Mouse (Mus musculus) adrenal gland, postnatal 25 days (tissue): ENCODE measurements at regions not wholly inside any gene's neighbourhood (a gene's known extent, or its start where the extent isn't known, plus 50 kb on each side); places are given as distances from the start of the nearest gene placed in this dataset.

Experiments
- DNase-seq: peaks from one replicate; pipeline ENCODE4 v3.0.0; 2021; ENCODE audit warnings: mixed read lengths

DNA sequence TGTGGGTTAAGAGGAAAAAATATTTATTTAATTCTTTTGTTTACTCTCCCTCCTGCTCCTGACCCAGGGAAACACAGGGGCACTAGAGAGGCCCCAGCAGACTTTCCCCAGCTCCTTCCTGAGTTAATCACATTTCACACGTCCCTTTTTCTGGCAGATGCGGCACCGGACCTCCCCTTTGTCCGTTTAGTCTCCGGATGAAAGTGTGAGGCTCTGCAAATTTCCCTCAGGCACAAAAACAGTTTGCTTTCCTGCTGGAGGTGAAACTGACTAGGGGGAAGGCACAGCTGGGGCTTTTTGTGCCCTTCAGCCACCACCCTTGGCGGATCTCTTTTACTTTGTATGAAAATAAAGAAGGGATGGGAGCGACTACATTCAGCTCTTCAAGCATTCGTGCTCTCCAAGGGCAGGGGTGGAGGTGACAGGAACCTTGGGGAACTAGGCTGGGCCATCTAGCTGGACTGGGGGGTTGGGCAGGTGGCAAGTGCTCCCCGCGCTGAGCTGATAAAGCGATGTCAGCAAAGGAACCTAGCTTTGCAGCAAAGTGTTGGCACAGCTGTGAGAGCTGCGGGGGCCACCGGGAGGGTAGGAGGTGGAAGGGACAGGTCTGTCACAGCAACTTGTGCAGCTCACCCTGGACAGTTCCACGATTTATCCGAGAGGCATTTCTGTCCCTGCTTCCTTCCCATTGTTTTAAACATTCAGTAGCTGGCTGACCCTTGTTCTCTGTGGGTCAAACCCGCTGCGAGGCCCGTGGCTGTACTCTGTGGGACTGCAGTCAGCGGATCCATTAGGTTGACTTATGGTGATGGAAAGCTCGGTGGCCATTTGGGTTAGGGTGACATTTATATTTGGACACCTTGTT, 329.6 kb downstream of the Ttll7 start:
- peak; percentile 17 for DNase-seq

DNA sequence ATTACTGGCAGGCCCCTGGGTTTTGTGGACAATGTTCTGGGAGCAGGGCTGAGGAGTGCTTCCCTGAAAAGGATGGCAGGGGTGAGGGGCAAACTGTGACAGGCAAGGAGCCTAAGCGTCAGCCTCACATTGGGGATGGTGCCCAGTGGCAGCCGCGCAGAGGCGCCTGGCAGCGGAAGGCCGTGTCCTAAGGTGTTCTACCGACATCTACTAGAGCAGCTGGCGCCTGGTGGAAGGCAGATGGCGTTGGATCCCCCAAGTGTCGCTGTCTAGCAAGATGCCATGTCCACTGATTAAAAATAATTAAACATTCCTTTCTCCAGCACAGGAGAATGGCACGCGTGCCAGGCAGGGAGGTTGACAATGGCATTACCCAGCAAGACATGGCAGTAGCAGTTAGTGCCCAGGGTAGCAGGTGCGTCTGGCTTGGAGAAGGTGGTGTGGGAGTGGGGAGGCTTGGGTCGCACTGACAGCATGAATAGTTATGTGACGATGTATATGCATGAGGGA, 330.3 kb downstream of the Ttll7 start:
- DNase-seq: no peak

- DNase-seq: no peak
These were observed 331.6 kb downstream of the Ttll7 start for GRCm38 (mm10) chr3:147183656-147184290.

- DNase-seq: no peak
These were observed 337.6 kb downstream of the Ttll7 start for GRCm38 (mm10) chr3:147189737-147190136.

GRCm38 (mm10) chr3:147196626-147197025, 344.5 kb downstream of the Ttll7 start:
- peak; percentile 28 for DNase-seq

DNA sequence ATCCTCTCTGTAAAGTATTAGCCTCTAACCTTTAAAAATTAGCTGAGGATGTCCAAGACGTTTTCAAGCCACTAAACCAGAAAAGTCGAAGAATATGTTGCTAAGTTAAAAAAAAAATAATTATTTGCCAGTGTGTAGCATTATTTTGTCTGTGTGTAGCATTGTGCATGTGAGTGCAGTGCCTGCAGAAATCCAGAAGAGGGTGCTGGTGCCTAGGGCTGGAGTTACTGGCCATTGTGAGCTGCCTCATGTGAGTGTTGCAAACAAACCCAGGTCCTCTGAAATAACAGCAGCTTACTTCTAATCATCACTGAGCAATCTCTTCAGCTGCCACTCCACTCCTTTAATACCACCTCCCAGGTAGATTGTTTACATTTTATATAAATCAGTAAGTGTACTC, 345.0 kb downstream of the Ttll7 start:
- DNase-seq: peak; percentile 17

DNA sequence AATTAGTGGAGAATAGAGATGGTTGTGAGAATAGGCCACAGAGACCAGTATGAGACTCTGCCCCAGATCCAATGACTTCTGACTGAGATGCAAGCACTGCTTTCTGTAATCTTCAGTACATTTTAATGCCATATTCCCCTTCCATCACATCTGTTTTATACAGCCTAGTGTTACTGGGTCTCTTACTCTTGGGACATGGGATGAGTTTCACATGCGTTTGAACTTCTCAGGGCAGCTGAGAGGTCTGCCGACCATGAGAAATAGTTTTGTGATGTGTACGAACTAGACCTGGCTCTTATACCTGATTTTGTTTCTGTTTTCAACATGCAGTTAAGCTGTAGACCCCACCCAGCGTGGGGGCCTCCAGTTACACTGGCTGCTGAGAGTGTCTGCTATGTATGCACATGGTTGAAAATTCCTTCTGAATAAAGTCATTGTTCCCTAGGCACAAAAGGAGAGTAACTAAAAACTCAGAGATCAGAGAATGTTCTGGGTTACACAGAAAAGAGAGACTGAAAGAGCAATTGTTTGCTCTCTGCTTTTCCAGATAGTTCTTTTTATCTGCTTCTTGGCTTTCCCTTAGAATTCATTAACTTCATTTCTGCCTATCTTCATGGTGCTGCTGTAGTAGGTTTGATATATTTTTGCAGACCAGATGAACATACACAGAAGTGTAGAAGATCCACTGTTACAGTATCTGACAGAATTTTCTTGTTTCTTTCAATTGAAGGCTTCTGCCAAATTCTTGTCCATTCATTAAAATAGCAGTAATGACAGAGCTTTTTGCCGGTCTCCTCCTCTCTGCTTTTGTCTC, 359.2 kb downstream of the Ttll7 start:
- no peak for DNase-seq

DNA sequence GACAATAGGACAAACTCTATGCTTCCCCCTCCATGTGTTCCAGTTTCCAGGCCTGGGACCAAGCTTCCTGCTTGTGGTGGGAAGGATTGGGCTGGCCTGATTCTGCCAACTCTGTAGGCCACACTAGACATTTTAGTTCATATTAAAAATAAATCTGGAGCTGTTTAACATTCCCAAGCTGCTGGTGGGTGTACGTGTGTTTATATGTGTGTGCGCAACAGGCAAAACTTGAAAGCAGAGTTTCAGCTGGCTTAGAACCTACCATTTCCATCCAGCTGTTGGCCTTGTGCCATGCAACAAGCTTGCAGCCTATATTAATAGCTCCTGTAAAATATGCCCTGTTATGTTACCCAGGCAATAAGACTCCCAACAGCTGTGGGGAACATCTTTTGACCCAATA, 376.5 kb downstream of the Ttll7 start:
- DNase-seq: no peak

- DNase-seq: no peak
These were observed 378.4 kb downstream of the Ttll7 start for GRCm38 (mm10) chr3:147230594-147230993.

DNA sequence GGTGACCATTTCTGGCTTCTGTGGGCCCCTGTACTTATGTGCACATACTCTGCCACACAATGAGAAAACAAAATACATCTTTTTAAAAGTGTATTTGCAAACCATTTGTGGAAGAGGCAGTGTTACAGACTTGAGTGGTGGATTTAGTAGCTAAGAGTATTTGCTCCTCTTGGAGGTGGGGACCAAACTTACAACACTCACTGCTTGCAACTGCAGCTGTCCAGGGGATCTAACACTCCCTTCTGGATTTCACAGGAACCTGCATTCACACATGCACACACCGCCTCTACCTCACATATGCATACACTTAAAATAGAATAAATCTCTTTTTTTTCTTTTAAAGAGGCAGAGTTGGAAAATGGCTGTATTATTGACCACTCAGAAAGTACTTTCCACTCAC, 386.2 kb downstream of the Ttll7 start:
- no peak for DNase-seq

DNA sequence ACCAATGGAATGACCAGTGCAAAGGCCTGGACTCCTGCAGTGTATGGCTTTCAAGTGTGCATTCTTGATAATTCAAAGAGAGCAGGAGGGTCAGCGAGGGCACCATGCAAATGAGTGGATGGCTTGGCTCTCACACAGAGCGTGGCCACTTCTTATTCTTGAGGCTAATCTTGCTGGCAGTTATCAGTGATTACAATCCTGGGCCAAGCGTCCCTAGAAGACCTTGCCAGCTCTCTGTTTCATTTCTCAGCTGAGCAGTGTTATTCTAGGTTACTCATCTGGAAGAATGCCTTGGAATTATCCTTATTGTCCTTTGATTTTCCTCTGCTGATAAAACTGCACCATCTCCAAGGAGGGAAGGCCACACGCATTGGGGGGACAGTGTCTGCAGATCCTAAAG, 388.5 kb downstream of the Ttll7 start:
- DNase-seq: no peak

DNA sequence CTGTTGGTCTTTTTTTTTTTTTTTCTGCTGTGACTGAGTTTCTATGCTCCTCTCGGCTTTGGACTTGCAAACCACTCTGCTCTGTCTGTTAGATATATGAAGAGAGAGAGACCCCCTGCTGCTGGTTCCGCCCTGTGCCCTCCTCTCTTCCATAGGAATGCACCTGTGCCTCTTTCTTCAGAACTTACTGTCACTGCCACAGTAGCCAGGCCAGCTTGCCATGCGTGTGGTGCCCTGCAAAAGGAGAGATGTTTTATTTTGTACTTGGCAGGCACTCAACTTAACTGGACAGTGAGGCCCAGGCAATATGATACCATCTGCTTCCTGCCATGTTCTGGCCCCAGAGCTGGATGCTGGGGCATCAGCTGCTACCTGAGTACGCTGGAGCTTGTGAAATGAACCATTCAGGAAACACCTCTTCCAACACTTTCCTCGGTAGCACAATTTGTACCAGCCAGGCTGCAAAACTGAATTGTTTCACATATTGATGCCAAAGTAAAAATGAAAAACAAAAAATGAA, 392.8 kb downstream of the Ttll7 start:
- no peak for DNase-seq

DNA sequence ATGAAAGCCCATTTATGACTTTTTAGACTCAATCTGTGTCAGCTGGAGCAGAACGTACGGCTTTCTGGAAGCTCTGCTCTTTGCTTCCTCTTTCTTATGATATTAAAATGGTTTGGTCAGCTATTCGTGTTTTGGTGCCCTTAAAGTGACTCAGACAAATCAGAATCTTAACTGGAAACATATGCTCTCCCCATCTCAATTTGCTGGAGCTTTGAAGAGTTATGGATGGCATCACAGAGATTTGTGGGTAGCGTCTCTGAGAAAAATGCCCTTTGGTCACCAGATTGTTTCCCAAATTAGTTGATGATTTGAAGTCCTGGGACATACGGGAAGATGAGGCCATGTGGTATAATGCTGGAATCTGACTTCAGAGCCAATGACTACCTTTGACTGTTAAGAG, 394.0 kb downstream of the Ttll7 start:
- DNase-seq: no peak

DNA sequence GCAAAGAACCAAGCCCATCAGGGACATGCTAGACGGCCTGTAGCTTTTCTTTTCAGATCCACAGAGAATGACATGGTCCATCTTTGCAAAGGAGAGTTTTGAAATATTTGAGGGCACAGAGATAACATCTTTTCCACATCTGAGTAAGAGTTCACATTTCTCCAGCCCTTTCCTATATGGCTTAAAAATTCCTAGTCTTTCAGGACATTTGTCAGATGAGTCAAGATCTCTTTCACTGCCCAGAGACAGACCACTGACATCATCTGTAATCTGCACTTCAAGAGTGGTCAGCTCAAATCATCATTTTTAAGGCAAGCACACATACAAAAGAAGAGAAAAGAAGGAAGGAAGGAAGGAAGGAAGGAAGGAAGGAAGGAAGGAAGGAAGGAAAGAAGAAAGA, 397.3 kb downstream of the Ttll7 start:
- no peak for DNase-seq

DNA sequence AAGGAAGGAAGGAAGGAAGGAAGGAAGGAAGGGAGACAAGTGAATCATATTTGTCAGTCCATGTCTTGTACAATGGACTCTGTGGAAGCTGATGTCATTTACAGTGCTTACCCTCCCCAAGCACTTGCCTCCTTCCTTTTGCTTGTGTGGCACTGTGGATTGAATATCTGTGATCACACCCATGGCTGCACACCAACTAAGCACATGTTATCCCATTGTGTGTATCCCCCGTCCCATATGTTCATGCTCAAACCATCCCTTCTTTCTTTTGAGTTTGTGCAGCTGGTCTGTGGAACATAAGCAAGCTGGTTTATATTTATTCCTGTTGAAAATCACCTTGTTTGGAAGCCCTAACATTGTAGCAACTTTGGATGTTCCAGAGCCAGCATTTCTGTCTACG, 397.7 kb downstream of the Ttll7 start:
- no peak for DNase-seq

DNA sequence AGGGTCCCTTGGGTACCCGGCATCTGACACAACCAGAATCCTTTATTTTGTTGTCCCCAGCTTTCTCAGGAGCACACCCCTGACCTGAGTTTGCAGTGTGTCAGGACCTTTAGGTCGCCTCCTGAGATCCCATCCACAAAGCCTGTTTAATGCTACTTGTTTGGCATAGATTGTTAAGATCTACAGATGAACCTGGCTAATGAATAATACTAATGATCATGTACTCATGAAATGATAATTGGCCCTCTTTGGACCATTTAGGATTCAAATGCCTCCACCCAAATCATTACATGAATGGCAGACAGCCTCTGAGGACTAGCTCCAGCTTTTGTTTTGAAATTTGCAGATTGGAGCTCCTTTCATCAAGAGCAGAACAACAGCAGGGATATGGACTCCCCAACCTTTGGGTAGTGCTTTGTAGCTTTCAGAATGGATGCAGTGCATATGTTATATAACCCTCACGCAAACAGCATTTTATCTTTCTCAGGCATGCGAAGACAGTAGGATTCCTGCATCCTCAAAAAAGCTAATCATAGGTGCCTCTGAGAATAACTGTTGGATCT, 400.1 kb downstream of the Ttll7 start:
- no peak for DNase-seq

DNA sequence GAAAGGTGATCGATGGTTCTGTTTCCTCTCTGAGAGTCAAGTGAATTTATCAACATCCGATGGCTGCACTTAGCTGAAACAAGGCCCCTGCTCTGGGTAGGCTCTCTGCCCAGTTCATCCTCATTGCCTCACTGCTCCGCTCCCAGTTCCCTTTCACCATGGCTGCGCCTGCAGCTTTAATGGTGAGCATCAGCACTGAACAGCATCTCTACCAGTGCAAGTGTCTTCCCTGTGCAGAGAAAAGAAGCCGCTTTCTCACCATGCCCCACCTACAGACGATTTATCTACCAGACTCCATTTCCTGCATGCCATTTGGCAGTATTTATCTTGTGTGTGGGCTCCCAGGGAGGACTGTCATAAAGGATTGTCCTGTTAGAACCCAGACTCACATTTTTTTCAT, 400.6 kb downstream of the Ttll7 start:
- DNase-seq: no peak

DNA sequence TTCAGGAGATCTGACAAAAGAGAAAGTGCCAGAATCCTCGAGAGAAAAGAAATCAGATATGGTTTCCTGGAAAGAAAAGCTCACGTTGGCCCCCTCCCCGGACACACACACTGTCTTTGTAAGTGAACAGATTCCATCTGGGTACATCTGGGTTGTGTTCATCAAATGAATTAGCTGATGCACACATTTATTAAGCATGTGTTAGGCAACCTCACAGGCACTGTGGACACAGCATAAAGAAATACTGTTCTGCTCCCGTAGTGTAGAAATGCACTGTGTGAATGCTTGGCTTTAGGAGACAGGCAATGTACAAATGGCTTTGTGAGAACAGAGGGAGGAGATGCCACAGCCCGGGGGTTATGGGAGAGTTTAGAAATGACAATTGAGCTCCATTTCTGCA, 402.3 kb downstream of the Ttll7 start:
- DNase-seq: no peak

DNA sequence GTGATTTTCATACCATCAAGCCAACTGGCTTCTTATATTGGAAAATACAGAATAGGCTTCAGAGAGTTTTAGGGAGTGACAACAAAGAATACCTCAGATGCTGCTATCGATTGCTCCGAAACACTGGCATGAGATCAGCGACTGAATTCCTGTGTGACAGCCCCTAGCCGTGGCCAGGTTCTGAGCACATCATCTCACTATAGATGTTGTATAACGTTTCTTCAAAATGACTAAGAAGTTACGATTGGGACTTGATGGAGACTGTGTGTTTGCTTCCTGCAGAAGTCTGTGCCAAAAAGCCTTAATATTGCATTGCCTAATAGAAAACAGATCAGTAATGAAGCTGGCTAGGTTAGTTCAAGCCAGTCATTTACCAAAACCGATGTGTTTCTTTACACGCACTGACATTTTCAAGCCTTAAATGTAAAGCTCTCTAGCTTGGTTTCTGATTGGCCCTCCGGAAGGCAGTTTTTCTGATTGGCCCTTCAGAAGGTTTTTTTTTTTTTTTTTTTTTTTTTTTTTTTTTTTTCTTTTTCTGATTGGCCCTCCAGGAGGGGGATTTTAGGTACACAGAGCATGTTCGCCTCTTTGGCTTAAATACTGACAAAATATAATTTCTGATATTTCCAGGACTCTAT, 408.9 kb downstream of the Ttll7 start:
- DNase-seq: no peak

- DNase-seq: no peak
These were observed 414.4 kb downstream of the Ttll7 start for GRCm38 (mm10) chr3:147266556-147266955.

GRCm38 (mm10) chr3:147273446-147273845, 421.3 kb downstream of the Ttll7 start:
- no peak for DNase-seq

DNA sequence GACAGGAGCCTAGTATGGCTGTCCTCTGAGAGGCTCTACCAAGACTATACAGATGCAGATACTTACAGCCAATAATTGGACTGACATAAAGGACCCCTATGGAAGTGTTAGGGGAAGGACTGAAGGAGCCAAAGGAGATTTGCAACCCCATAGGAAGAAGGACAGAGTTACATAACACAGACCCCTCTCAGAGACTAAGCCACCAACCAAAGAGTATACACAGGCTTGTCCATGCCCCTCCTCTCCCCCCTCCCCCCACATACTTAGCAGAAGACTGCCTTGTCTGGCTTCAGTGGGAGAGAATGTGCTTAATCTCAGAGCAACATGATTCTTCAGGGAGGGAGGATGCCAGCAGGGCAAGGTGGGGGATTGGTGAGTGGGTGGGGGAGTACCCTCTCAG, 426.4 kb downstream of the Ttll7 start:
- no peak for DNase-seq
